Mouse (Mus musculus) c-Kit-negative CD71-positive TER-119-positive erythroid progenitor cells, embryonic 14.5 days (primary cell): ENCODE measurements around the gene Abhd4.

Experiments used
- DNase-seq: peaks from one replicate; pipeline ENCODE4 v3.0.0-alpha.2; 2013; ENCODE audit warnings: low read depth, low spot score

Abhd4 gene

GRCm38 (mm10) chr14:54276446-54276845 lies 22.5 kb downstream of the Abhd4 start:
- DNase-seq, result no peak

GRCm38 (mm10) chr14:54284839-54285238 lies 30.9 kb downstream of the Abhd4 start, which contains the start of gene Olfr49:
Olfr49 (minus strand) TSS chr14:54284939.
- DNase-seq, result no peak

- DNase-seq, result no peak
Measured at GRCm38 (mm10) chr14:54300136-54300535, 46.1 kb downstream of the Abhd4 start.

DNA sequence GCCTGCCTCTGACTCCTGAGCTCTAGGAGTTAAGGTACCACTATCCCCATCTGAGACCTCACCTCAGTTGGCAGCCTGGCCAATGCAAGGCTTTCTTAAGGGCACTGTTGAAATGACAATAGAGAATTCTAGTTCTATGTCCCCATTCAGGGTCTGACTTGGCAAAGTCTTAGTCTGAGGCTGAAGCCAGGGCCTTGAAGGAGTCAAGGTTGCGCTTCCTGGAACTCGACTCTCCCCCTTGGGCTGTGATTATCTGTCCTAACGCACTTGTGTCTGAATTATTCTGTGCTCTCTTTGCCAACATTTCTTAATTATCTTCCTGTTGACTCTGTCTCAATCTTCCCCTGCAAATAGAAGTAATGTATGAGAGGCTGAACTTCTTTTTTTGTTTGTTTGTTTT lies 46.7 kb downstream of the Abhd4 start:
- no peak for DNase-seq

GRCm38 (mm10) chr14:54311763-54312162 lies 57.8 kb downstream of the Abhd4 start:
- DNase-seq, result no peak
